Mouse (Mus musculus): ENCODE results near the gene H2-Ob. TPM values are rescaled to one million over a fixed set of nuclear protein-coding genes. Genes with fewer than 3 reads are reported as not detected.
A peak's percentile ranks its signal among the peaks of the same experiment; 100 is the strongest.
"Not testable (repeated sequence)": the region's sequence is repeated elsewhere in the genome, so short reads cannot be mapped to it uniquely, and the experiment has no call there.

H2-Ob gene
- polyA plus RNA-seq, 1 experiment from 2014 or later = 0.05 TPM

DNA sequence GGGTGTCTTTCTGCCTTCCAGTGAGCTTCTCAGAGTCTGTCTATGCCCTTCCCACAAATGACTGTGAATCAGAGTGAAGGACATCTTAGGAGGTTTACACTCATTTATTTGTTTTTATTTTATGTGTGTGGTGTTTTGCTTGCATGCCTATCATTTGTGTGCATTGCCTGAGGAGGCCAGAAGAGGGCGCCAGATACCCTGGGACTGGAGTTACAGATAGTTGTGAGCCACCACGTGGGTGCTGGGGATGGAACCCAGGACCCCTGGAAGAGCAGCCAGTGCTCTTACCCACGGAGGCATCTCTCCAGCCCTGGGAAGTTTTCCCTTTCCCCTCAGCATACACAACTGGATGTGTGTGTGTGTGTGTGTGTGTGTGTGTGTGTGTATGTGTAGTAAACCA, 29.0 kb upstream of the H2-Ob start:
- peak overlapping the region; percentile 60; the same call in 1 of the 2 replicates for H3K27ac ChIP-seq
- peaks cover 43% of the 10 kb centered on the region for H3K4me1 ChIP-seq
- no peak overlapping the region for H3K4me2 ChIP-seq
- peaks cover 39% of the 10 kb centered on the region for H3K27me3 ChIP-seq (replicated peaks)
- no peak for ATAC-seq
- H3K36me3 ChIP-seq = no peaks in the 10 kb centered on the region
- no peaks in the 10 kb centered on the region for H3K9me3 ChIP-seq (replicated peaks)
- no peak overlapping the region for H3K9ac ChIP-seq
- 41% methylated on average over 3 of the region's 3 CpGs for WGBS (ENCODE audit: insufficient replicate concordance)
- no peak overlapping the region for H3K4me3 ChIP-seq

DNA sequence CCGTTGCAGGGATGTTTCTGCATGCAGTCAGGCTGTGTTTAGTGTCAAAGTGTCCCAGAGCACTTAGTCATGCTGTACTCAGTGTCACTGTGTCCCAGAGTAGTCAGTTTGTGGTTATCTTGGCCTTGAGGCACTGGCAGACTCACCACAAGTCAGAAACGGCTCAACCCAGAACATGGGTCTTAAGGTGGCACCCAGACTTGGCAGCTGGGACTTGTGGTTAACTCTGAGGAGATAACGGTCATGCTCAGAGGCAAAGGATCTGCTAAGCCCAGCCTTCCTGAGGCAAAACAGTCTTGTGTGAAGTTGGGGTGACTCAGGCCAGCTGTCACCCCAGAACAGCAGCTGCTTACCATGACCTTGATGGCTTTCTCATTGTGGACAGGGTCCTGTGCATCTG, 28.1 kb upstream of the H2-Ob start:
- peak; percentile 81 for ATAC-seq
- H3K4me1 ChIP-seq = peaks cover 34% of the 10 kb centered on the region
- H3K9me3 ChIP-seq (replicated peaks) = no peaks in the 10 kb centered on the region
- H3K27me3 ChIP-seq (replicated peaks) = peaks cover 32% of the 10 kb centered on the region
- H3K4me2 ChIP-seq = no peak overlapping the region
- no peak overlapping the region for H3K4me3 ChIP-seq
- H3K9ac ChIP-seq = no peak overlapping the region
- no peaks in the 10 kb centered on the region for H3K36me3 ChIP-seq
- 19% methylated on average over 3 of the region's 3 CpGs for WGBS (ENCODE audit: insufficient replicate concordance)
- peak overlapping the region; percentile 60; the same call in 1 of the 2 replicates for H3K27ac ChIP-seq

DNA sequence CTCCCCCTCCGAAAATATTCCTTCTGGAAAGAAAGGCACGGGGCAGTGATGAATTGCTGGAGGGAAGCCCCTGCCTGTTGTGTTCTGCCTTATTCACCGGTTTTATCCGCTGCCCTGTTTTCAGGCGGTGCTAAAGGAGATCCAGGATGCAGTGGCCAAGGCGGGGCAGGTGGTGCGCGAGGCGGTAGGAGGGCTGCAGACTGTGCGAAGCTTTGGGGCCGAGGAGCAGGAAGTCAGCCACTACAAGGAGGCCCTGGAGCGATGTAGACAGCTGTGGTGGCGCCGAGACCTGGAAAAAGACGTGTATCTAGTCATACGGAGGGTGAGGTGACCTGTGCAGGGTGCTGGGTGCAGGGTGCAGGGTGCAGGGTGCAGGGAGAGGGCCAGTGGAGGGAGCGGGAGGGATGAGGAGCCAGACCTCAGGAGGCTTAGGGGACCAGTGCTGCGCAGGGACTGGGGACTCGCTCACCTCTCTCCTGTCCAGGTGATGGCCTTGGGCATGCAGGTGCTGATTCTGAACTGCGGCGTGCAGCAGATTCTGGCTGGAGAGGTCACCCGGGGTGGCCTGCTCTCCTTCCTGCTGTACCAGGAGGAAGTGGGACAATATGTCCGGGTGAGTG, 26.8 kb upstream of the H2-Ob start:
- Histone ChIP-seq H3K36me3 (no peaks in the 10 kb centered on the region), H3K9me3 (replicated peaks) (no peaks in the 10 kb centered on the region), H3K4me1 (peaks cover 32% of the 10 kb centered on the region), H3K27me3 (replicated peaks) (peaks cover 36% of the 10 kb centered on the region), H3K27ac (no peak overlapping the region), H3K4me2 (no peak overlapping the region), H3K4me3 (no peak overlapping the region), H3K9ac (no peak overlapping the region)
- no peak for ATAC-seq
- WGBS (ENCODE audit: insufficient replicate concordance) = 31% methylated on average over 23 of the region's 23 CpGs

DNA sequence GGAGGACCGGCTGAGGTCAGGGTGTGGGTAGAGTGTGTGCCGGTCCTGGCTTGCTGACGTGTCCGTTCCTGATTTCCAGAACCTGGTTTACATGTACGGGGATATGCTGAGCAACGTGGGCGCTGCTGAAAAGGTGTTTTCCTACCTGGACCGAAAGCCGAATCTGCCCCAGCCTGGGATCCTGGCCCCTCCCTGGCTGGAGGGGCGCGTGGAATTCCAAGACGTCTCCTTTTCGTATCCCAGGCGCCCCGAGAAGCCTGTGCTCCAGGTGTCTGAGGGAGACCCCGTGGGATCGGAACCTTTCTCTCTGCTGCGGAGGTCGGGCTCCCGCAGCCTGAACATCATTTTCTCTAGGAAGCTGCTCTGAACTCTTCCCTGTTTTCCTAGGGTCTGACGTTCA, 24.8 kb upstream of the H2-Ob start:
- peaks cover 18% of the 10 kb centered on the region for H3K4me1 ChIP-seq
- H3K27ac ChIP-seq = no peak overlapping the region
- no peak overlapping the region for H3K9ac ChIP-seq
- H3K9me3 ChIP-seq (replicated peaks) = no peaks in the 10 kb centered on the region; the same call in 1 of the 2 replicates
- H3K4me2 ChIP-seq = no peak overlapping the region
- no peak for ATAC-seq
- H3K4me3 ChIP-seq = no peak overlapping the region
- 61% methylated on average over 21 of the region's 21 CpGs for WGBS (ENCODE audit: insufficient replicate concordance)
- H3K36me3 ChIP-seq = no peaks in the 10 kb centered on the region
- peaks cover 29% of the 10 kb centered on the region for H3K27me3 ChIP-seq (replicated peaks)

DNA sequence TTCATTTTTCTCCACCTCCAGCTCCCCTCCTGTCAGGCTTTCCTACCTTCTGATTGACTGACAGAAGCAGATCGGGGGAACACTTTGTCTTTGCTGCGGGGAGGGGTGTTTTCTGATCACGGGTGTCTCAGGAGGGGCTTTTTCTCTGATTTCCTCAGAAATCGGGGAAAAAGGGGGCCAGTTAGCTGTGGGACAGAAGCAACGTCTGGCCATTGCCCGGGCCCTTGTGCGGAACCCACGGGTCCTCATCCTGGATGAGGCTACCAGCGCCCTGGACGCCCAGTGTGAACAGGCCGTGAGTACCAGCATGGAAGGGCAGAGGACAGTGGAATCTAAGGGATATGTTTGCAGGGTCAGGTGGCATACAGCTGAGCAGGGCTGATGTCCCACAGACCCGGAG, 23.5 kb upstream of the H2-Ob start:
- 74% methylated on average over 12 of the region's 12 CpGs for WGBS (ENCODE audit: insufficient replicate concordance)
- Histone ChIP-seq H3K36me3 (no peaks in the 10 kb centered on the region), H3K4me2 (no peak overlapping the region), H3K4me1 (peaks cover 18% of the 10 kb centered on the region), H3K27ac (no peak overlapping the region), H3K9me3 (replicated peaks) (no peaks in the 10 kb centered on the region; the same call in 1 of the 2 replicates), H3K27me3 (replicated peaks) (peaks cover 29% of the 10 kb centered on the region), H3K4me3 (no peak overlapping the region), H3K9ac (no peak overlapping the region)
- no peak for ATAC-seq

DNA sequence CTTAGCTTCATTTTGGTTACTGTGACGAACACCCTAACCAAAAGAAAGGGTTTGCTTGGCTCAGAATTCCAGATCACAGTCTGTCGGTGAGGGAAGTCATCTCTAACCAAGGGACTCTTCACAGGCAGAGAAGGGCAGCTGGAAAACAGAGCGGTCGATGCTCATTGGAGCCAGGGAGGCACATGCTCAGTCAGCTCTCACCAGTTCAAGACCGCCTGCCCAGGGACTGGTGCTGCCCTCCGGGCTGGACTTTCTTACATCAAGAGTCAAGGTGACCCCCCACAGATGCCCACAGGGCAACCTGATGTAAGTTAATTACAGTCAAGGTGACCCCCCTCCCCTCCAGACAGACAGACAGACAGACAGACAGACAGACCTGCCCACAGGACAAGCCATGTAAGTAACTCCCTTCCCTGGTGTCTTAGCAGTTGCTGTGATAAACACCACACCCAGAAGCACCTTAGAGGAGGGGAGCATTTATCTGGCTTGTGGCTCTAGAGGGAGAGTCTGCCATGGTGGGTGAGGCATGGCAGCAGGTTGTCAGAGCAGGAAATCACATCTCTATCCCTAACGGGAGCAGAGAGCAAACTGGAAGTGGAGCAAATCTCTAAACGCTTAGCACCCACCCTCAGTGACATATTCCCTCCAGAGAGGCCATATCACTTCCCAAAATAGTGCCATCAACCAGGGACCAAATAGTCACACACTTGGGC, 21.3 kb upstream of the H2-Ob start:
- Histone ChIP-seq H3K4me1 (no peaks in the 10 kb centered on the region), H3K36me3 (no peaks in the 10 kb centered on the region), H3K9ac (no peak overlapping the region), H3K4me2 (no peak overlapping the region), H3K4me3 (no peak overlapping the region), H3K27ac (no peak overlapping the region), H3K9me3 (replicated peaks) (no peaks in the 10 kb centered on the region; the same call in 1 of the 2 replicates), H3K27me3 (replicated peaks) (peaks cover 20% of the 10 kb centered on the region)
- no peak for ATAC-seq
- WGBS (ENCODE audit: insufficient replicate concordance) = 69% methylated on average over 8 of the region's 8 CpGs

DNA sequence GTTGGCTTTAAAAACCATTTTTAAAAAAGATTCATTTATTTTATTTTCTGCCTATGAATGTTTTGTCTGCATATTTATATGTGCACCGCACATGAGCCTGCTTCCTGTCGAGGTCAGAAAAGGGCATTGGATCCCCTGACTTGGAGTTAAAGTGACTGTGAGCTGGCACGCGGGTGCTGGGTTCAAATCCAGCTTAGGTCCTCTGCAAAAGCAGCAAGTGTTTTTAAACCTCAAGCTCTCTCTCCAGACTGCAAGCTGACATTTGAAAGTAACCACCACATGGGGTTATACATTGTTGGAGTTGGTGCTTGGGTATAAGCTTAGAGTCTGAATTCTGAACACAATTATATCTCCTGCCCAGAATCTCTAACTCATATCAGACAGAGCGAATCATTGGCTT, 20.7 kb upstream of the H2-Ob start:
- H3K9ac ChIP-seq = no peak overlapping the region
- peaks cover 14% of the 10 kb centered on the region for H3K27me3 ChIP-seq (replicated peaks)
- no peak overlapping the region for H3K27ac ChIP-seq
- H3K4me1 ChIP-seq = no peaks in the 10 kb centered on the region
- H3K4me2 ChIP-seq = no peak overlapping the region
- no peaks in the 10 kb centered on the region; the same call in 1 of the 2 replicates for H3K9me3 ChIP-seq (replicated peaks)
- H3K4me3 ChIP-seq = no peak overlapping the region
- no peak for ATAC-seq
- 79% methylated on average over 5 of the region's 5 CpGs for WGBS (ENCODE audit: insufficient replicate concordance)
- no peaks in the 10 kb centered on the region for H3K36me3 ChIP-seq

DNA sequence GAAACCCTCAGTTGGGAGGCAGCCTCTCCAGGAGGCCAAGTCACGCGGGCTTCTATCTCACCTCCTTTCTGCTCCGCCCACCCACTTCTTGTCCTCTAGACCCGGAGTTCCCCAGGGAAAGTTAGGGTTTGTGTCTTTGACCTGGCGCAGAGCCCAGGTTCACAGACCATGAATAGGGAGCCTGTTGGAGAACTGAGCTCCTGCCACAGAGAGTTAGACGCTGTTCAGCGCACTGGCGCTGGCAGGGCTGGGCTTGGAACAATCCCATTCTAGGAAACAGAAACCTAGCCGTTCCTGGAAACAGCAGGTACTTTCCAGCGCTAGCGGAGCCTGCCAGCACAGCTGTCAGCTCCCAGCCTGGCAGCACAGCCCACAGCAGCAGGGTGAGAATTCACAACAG, 20.0 kb upstream of the H2-Ob start:
- 83% methylated on average over 11 of the region's 11 CpGs for WGBS (ENCODE audit: insufficient replicate concordance)

DNA sequence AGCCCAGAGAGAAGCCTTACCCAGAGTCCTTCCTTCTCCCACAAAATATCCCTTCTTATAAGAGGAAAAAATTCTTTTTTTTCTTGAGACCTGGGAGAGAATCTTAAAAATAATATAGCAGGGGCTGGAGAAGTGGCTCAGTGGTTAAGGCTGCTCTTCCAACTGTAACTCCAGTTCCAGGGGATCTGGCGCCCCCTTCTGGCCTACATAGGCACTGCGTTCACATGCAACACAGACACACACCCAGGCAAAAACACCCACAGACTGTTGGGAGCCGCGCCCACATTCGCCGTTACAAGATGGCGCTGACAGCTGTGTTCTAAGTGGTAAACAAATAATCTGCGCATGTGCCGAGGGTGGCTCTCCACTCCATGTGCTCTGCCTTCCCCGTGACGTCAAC, 19.6 kb upstream of the H2-Ob start:
- ATAC-seq; H3K9ac ChIP-seq; H3K4me2 ChIP-seq; H3K27me3 ChIP-seq (replicated peaks); H3K4me3 ChIP-seq; H3K36me3 ChIP-seq; H3K27ac ChIP-seq; H3K4me1 ChIP-seq; H3K9me3 ChIP-seq (replicated peaks): not testable (repeated sequence)
- 82% methylated on average over 9 of the region's 11 CpGs for WGBS (ENCODE audit: insufficient replicate concordance)

More for the DNA sequence above, 20.0 kb upstream of the H2-Ob start:
- no peak overlapping the region for H3K4me3 ChIP-seq
- no peak for ATAC-seq
- H3K27ac ChIP-seq = no peak overlapping the region
- no peaks in the 10 kb centered on the region for H3K36me3 ChIP-seq
- H3K9me3 ChIP-seq (replicated peaks) = no peaks in the 10 kb centered on the region; the same call in 1 of the 2 replicates
- no peaks in the 10 kb centered on the region for H3K4me1 ChIP-seq
- H3K9ac ChIP-seq = no peak overlapping the region
- no peak overlapping the region for H3K4me2 ChIP-seq
- peaks cover 13% of the 10 kb centered on the region for H3K27me3 ChIP-seq (replicated peaks)

DNA sequence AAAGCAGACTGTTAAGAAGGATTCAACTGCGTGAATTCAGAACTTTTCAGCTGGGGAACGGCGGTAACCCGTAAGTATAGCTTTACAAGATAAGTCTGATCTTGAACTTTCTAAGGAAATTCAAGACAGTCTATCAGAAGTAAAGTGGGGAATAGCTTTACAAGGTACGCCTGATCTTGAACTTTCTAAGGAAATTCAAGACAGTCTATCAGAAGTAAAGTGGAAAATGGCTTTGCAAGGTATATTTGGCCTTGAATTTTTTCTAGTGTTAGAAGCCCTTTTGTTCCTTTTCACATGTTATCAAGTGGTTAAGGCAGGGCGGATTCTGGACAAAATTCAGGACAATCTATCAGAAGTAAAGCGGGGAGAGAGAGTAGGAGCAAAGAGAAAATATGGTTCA, 18.9 kb upstream of the H2-Ob start:
- H3K36me3 ChIP-seq; H3K9ac ChIP-seq; H3K4me3 ChIP-seq; H3K9me3 ChIP-seq (replicated peaks); ATAC-seq; H3K4me2 ChIP-seq; H3K4me1 ChIP-seq; H3K27ac ChIP-seq; H3K27me3 ChIP-seq (replicated peaks): not testable (repeated sequence)
- 86% methylated on average over 6 of the region's 7 CpGs for WGBS (ENCODE audit: insufficient replicate concordance)

DNA sequence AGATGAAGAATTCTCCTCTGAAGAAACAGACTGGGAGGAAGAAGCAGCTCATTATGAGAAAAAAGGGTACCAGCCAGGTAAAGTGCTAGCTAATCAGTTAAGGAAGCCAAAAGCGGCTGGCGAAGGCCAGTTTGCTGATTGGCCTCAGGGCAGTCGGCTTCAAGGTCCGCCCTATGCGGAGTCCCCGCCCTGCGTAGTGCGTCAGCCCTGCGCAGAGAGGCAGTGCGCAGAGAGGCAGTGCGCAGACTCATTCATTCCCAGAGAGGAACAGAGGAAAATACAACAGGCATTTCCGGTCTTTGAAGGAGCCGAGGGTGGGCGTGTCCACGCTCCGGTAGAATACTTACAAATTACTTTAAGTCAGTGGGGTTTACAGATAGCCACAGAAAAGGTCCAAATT, 18.3 kb upstream of the H2-Ob start:
- WGBS (ENCODE audit: insufficient replicate concordance) = 97% methylated on average over 7 of the region's 16 CpGs
- not testable (repeated sequence) for H3K4me1 ChIP-seq; ATAC-seq; H3K4me2 ChIP-seq; H3K4me3 ChIP-seq; H3K9ac ChIP-seq; H3K9me3 ChIP-seq (replicated peaks); H3K27ac ChIP-seq; H3K27me3 ChIP-seq (replicated peaks); H3K36me3 ChIP-seq

DNA sequence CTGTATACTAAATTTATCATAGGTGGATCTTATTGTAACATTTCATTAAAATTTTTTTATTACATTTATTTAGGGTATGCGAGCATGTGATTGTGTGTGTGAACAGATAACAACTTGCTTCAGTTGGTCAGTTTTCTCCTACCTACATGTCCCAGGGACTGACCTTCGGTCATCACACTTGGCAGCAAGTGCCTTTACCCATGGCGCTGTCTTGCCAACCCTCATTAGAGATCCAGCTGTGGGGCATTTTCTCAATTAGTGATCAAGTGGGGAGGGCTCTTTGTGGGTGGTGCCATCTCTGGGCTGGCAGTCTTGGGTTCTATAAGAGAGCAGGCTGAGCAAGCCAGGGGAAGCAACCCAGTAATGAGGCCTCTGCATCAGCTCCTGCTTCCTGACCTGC, 13.9 kb upstream of the H2-Ob start:
- no peaks in the 10 kb centered on the region for H3K27me3 ChIP-seq (replicated peaks)
- no peak overlapping the region for H3K4me3 ChIP-seq
- 75% methylated on average over 3 of the region's 3 CpGs for WGBS (ENCODE audit: insufficient replicate concordance)
- no peaks in the 10 kb centered on the region for H3K36me3 ChIP-seq
- no peaks in the 10 kb centered on the region for H3K4me1 ChIP-seq
- peaks cover 11% of the 10 kb centered on the region for H3K9me3 ChIP-seq (replicated peaks)
- ATAC-seq = no peak
- no peak overlapping the region for H3K9ac ChIP-seq
- no peak overlapping the region for H3K27ac ChIP-seq
- H3K4me2 ChIP-seq = no peak overlapping the region
